Mouse (Mus musculus): ENCODE measurements around the gene Rubcnl.

GRCm38 (mm10) chr14:75063936-75064335, 48.1 kb downstream of the Rubcnl start:
- no peak for TF ChIP-seq CTCF (IDR thresholded peaks at IDR 0.05; ENCODE audit: low read depth, low read length)
- no peak for TF ChIP-seq EP300 (IDR thresholded peaks at IDR 0.05; ENCODE audit: insufficient read depth, low read depth, low read length)
- TF ChIP-seq POLR2A (IDR thresholded peaks at IDR 0.05; ENCODE audit: insufficient read depth, low read length), result no peak
